Mouse (Mus musculus): Measurements from ENCODE around the gene Luc7l2. TPM values are rescaled to one million over a fixed set of nuclear protein-coding genes. Genes with fewer than 3 reads are reported as not detected.
A peak's percentile ranks its signal among the peaks of the same experiment; 100 is the strongest.

Luc7l2 gene
- total and polyA plus RNA-seq, 3 experiments: 34.9 to 164 (median 121) TPM

DNA sequence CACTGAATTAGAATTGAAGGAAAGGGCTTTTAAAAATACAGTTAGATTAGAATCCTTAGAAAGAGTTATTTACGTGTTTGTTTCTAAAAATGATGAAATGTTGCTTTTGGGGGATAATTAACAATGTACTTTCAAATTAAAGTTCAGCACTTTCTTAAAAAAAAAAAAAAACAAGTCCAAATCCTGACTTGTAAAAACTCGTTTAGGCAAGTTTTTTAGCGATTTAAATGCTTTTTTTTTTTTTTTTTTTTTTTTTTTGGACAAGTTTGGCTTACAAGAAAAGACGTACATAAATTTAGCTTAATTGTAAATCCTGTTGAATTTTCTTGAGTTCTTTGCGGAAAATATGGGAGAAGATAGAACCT is 1.5 kb downstream of the Luc7l2 start:
- DNase-seq: no peak

GRCm38 (mm10) chr6:38576096-38576495 is 25.0 kb downstream of the Luc7l2 start:
- DNase-seq: no peak

GRCm38 (mm10) chr6:38580112-38580857 is 29.2 kb downstream of the Luc7l2 start:
- DNase-seq: no peak

- DNase-seq: no peak
Measured at GRCm38 (mm10) chr6:38581711-38582110, 30.6 kb downstream of the Luc7l2 start.

- DNase-seq: no peak
Measured at GRCm38 (mm10) chr6:38597481-38597880, 46.3 kb downstream of the Luc7l2 start.

DNA sequence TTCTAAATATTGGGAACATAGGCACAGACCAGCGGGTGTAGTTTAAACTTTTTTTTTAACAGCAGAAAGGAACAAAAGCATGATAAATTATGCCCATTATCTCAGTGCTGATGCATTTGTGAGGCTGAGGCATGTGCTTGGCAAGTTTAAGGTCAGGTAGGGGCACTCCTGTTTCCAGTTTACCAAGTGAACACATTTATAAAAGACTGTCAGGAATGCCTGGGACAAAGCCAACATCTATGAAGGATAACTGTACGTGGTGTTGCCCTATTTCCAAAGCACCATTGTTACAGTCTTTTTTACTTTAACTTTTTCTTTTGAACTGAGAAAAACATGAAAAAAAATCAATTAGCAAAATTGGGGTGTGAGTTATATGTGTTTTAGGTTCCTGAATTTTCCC is 58.8 kb downstream of the Luc7l2 start:
- no peak for DNase-seq

- DNase-seq: no peak
Measured at GRCm38 (mm10) chr6:38622406-38622805, 71.3 kb downstream of the Luc7l2 start.

DNA sequence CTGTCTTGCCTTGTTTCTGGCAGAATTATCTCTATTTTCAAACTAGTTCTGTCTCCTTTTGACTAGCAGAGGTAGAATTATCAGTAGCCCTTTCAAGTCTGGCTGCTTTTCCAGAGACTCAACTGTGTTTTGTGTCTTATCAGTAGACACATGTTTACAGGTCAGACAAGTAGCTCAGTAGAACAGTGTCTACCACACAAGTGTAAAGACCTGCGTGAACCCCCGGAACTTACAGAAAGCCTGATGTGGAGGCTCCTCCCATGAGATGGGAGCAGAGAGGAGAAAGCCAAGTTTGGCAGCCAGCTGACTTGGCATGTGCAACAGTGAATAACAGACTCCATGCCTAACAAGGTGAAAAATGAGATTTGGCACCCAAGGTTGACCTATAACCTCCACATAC is 72.3 kb downstream of the Luc7l2 start:
- DNase-seq: no peak

- DNase-seq: peak; percentile 38
Measured at GRCm38 (mm10) chr6:38624439-38624838, 73.3 kb downstream of the Luc7l2 start.

GRCm38 (mm10) chr6:38626086-38626485 is 75.0 kb downstream of the Luc7l2 start:
- DNase-seq: no peak

GRCm38 (mm10) chr6:38627081-38627480 is 75.9 kb downstream of the Luc7l2 start:
- no peak for DNase-seq

DNA sequence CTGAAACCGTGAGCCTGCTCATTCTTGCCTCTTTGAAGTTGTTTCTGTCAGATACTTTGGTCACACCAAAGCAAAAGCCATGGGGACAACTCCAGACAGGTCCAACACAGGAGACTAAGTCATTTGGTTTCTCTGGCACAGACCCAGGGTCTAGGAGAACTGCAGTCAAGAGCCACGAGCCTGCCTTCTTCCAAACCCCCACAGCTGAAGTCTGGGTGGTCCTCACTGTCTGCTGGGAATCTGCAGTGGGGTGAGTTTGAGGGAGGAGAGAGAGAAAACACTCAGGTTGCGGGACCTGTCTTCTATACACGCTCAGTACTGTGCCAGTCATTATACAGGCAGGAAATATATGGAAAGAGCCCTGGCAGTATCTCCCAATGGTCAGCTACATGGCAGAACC is 76.4 kb downstream of the Luc7l2 start:
- DNase-seq: no peak

- DNase-seq: no peak
Measured at GRCm38 (mm10) chr6:38629556-38629955, 78.4 kb downstream of the Luc7l2 start.

- DNase-seq: no peak
Measured at GRCm38 (mm10) chr6:38632826-38633225, 81.7 kb downstream of the Luc7l2 start.

GRCm38 (mm10) chr6:38634461-38634860 is 83.3 kb downstream of the Luc7l2 start:
- no peak for DNase-seq

DNA sequence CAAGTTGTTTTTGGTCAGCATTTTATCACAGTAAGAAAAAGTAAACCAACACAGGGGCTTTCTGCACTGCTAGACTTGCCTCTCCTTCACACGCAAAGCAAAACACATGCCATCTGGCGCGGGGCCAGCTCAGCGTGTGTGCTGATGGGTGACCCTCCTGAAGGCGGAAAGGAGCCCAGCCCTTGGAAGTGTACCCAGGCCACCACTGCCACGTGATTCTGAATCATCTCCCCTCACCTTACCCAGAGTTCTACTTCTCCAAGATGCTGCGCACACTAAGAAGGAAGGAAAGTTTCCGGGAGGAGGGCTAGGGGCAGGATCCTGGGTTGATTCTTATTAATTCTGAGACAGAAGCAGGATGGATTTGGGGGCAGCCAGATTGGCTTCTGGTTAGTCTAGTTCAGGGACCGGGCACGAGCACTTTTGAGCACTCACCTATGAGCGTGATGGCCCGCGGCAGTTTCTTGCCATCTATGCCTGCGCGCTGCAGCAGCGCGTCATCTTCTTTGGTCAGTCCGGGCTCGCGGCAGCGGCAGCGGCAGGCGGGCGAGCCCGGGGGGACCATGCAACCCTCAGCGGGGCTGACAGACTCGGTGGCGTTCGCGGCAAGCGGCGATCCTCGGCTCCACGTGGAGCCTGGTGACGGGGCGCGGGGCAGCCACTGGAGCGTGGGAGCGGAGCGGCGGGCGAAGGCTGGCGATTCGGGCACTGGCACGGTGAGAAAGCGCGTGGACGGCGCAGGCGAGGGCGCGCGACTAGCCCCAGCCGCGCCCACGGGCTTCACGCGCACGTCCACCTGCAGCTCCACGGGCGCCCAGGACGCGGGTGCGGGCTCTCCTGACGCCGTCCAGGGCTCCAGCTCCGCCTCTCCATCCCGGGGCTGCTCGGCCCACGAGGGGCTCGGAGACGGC is 85.1 kb downstream of the Luc7l2 start:
- peak; percentile 65 for DNase-seq

DNA sequence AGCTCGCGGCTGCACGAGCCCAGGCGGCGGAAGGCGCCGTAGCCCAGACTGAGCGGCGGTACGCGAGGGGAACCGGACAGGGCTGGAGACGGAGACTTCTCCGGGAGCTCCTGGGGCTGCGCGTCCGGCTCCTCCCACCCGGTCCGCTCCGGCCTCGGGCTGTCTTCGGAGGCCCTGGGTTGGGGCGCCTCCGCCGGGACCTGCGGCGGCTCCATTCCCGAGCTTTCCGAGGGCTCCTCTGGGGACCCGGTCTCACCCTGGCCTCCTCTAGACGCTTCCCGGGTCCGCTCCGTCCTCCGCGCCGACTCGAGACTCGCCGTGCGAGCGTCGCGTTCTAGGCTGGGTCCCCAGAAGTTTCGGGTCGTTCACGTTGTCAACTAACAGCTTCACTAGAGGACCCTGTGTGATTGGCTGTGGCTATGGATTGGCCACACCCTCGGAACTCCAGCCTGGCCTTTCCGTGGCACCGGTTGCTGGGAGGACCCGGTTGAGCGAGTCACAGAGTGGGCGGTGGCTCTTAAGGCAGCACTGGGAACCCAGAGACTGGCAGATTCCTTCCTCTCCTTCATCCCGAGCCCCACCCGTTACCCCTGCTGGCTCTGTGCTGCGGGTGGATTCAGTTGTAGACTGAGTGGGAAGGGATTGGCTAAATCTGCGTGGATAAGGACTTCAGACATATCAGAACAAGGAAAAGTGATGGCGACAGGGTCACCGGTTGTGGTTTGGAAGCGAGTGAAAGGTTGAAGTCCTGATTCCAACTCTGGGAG is 85.9 kb downstream of the Luc7l2 start, which contains the start of gene Klrg2:
TSS of gene Klrg2 (minus strand) at position 391 of the 767 bp plus-strand sequence.
- peak; percentile 89 for DNase-seq

GRCm38 (mm10) chr6:38640401-38640800 is 89.3 kb downstream of the Luc7l2 start:
- no peak for DNase-seq

DNA sequence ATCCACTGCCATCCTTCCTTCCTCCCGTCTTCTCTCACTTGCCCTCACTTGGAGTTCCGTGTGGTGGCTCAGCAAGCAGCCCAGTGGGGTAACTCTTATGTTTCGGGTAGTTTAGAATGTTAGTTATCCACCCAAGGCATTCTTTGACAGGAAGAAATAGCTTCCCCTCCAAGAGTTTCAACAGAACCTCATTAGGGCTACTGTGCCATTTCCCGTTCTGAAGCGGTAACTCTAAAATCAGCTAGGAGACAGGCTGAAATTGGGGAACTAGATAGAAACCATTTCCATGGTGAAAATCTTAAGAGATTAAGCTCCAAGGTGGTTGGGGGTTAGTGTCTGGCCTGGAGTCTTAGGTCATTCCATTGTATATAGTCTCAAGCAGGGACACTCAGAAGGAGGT is 90.1 kb downstream of the Luc7l2 start:
- no peak for DNase-seq

- DNase-seq: no peak
Measured at GRCm38 (mm10) chr6:38641645-38642044, 90.5 kb downstream of the Luc7l2 start.

GRCm38 (mm10) chr6:38642593-38642992 is 91.5 kb downstream of the Luc7l2 start:
- peak; percentile 73 for DNase-seq

- no peak for DNase-seq
Measured at GRCm38 (mm10) chr6:38643039-38643438, 91.9 kb downstream of the Luc7l2 start.
